Mouse (Mus musculus) cerebellum, adult 11-12 months (tissue): ENCODE data around the gene Rimbp3.
"Not testable (repeated sequence)": the region's sequence is repeated elsewhere in the genome, so short reads cannot be mapped to it uniquely, and the experiment has no call there.

ENCODE experiments used
- DNase-seq: peaks from one replicate; pipeline ENCODE4 v3.0.0; 2022

Rimbp3 gene

DNA sequence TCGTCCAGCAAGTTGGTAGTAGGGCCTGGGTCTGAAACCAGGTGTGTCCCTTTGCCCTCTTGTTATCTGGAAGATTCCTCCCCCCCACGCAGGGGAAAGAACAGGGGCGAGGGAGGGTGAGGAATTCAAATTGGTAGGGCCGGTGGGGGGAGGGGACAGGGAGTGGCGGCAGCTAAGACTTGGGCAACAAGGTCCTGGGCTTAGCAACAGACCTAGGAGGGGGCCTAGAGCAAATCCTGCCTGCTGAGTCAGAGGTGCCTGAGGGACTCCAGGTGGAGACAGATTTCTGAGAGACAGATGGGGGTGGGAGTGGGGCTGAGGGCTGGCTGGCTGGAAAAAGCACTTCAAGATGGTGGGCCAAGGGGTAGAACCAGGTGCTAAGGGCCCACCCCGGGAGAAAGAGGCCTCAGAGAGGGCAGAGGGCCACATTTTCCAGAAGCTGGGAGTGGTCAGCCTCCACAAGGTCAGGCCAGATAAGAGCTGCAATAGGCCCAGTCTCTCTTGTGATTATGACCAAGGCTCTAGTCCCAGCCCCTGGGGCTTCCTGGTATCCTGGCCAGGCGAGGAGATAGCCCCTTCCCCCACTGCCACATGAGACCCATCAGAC lies 11.8 kb downstream of the Rimbp3 start:
- DNase-seq = no peak

DNA sequence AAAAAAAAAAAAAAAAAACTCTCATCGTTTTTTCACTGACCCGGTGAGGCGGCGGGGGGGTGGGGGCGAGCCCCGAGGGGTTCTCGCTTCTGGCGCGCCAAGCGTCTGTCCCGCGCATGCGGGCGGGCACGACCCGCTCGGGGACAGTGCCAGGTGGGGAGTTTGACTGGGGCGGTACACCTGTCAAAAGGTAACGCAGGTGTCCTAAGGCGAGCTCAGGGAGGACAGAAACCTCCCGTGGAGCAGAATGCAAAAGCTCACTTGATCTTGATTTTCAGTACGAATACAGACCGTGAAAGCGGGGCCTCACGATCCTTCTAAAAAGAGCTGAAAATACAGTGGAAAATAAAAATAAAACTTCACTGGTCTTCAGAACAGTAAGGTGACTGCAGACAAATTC lies 13.8 kb downstream of the Rimbp3 start:
- peak; percentile 87 for DNase-seq

DNA sequence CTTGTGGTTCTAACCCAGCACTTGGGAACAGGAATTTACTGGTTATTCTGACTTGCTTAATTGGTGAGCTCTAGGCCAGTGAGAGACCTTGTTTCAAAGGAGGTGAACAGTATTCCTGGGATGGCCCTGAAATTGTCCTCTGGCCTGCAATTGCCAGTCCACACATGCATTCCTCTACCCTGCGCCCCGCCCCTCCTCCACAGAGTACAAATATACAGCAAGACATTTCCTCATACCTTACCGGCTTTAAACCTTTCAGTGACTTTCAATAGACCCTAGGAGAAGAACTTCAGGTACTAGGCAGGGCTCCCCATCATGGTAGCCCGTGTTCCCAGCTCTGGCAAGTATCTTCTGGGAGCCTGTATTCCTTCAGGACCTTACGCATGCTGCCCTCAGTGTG lies 17.2 kb downstream of the Rimbp3 start:
- DNase-seq = no peak

DNA sequence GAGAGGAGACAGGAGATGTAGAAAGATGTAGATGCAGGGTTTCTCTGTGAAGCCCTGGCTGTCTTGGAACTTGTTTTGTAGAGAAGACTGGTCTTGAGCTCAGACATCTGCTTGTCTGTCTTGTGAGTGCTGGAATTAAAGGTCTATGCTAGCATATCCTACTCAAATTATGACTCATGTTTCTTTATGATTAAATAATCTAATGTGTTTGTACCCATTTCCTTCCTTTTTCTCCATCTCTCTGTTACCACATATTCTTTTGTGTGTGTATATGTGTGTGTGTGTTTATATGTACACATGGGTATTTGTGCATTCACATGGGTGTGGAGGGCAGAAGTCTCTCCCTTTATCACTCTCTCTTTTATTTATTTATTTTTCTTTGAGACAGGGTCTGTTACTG lies 18.1 kb downstream of the Rimbp3 start:
- DNase-seq = no peak

DNA sequence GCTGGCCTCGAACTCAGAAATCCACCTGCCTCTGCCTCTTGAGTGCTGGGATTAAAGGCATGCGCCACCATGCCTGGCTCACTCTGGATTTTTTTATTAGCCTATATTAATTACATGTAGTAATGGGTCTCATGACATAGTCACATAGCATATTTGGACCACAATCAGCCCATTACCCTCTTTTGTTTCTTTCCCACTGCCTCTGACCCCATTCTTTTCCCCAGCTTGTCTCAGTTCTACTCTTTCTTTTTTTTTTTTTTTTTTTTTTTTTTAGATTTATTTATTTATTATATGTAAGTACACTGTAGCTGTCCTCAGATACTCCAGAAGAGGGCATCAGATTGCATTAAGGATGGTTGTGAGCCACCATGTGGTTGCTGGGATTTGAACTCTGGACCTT lies 23.1 kb downstream of the Rimbp3 start:
- not testable (repeated sequence) for DNase-seq

DNA sequence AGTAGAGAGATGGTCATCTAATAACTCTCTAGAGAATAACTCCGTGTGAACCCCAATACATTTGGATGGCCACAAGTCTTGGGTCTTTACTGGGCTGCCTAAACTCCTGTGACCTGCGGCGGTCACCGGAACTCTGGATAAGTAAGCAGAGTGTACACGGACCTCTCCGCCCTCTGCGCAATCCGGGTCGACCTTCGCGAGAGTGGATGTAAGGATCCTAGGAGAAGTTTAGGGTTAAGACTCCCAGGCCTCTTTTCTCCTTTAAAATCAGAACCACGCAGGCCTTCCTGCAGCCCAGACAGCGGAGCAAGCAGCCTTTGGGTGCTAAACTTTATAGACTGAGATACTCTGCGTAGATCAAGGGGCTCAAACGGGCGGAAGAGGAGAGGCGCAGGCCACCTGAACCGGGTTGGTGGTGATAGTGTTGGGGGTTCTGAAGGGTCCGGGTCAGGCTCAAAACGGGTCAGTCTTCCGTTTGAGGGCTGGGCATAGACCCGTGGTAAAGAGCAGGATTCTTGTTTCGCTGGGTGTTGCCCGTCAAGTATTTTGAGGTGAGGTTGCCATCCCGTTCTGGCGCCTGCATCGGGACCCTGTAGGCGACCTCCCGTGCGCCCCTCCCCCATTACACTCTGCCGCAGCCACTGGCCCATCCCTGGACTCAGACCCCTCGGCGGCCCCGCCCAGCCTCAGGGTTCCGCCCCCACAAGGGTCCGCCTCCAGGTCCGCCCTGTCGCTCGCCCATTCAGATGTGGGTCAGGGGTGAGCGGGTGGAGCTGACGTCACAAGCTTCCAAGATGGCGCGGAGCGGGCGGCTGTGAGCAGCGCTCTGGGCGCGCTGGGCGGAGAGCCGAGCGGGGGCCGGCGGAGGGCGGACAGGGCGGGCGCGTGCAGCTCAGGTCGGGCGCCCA lies 24.6 kb downstream of the Rimbp3 start, which contains the start of gene Hic2:
Hic2 (plus strand) TSS at position 779 of the 908 bp plus-strand sequence.
- peak; percentile 94 for DNase-seq

DNA sequence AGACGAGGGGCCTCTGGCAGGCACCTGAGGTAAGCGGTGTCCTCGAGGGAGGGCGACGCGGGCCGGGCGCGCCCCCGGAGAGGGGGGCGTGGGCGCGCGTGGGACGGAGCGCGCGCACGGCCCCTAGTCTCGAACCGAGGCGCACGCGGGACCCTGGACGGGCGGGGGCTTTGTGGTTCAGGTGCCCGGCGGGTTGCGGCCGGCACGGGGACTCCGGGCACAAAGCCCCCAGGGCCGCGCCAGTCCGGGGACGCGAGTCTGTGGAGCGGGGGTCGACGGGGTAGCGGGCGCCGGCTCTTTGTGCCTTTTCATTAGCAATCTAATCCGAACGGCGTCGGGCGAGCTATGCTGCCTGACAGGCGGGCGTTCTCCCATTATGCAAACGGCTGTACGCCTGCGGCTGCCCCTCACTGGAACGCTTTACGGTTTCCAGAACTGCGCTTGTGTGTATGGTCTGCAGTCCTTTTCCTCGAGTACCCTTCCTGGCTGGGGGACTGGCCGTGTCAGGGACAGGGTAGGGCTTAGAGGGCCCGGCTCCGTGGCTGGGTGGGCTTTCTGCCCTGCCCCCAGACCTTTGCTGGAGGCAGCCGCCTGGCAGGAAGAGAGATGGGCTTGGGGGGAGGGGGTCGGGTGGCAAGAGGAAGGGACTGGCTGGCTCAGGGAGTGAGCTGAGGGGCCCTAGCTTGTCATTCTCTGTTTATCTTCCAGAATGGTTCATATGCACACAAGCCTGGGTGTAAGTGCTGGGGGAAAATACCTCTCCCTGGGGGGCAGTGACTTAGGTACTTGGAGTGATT lies 25.5 kb downstream of the Rimbp3 start:
- DNase-seq = peak; percentile 48

DNA sequence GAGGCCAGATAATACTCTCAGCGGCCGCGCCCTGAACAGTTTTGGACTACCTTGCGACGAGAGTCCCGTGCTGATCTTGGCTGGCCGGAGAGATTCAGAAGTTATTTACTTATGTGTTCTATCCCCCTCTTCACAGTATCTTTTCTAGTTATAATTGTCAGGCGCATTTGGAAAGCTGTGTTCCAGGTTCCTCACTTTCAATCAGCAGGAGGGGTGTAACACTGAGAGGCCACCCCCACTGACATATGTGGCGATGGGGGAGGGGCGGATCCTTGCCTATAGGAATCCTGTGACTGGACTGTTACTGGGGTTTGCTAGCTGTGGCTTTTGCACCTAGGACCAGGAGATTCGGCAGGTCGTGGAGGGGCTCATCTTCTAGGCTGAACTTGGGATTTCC lies 26.1 kb downstream of the Rimbp3 start:
- peak; percentile 39 for DNase-seq

DNA sequence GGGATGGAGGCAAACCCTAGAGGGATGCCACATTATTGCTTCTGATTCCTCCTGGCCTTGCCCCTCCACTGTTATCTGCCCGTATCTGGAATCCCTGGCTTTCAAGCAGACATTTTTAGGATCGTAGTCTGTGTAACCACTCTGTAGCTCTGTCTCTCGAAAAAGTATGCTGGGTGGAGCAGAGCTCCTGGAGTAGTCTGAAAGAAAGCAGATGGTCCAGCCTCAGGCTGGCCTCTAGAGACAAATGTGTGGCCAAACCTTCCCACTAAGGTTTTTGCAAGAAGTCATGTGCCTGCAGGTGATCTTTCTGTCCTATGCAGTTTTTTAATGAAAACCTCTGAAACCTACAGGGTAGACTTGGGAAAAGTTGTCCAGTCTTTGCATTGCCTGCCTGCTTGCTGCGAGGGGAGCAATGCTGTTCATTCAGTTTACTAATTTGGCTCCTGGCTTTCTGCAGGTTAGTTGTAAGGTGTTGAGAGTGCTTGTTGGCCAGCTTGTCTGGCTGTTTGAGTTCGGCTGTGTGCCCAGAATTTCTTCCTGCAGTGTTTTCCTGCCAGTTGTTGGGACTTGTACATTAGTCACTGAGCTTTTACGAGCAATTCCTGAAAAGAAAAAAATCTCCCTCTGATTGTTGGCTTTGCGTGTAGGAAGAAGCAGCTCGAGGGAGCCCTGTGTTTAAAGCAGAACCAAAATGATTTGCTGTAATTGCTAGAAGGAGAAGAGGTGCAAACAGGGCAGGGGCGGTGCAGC lies 26.7 kb downstream of the Rimbp3 start:
- DNase-seq = peak; percentile 38

DNA sequence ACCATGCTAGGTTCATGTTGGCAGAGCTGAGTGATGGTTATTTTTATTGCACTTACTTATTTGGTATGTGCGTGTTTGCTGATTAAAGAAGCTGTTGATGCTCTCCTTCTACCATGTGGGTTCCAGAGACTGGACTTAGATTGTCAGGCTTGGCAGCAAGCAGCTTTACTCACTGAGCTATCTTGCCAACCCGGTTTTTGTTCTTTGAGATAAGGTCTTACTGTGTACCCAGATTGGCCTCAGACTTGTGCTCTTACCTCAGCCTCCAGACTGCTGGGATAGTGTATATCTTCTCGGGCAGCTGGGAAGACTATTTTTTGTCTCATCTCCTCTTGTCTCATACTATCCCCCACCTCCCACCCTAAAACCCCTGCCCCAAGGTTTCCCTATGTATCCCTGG lies 29.2 kb downstream of the Rimbp3 start:
- no peak for DNase-seq

DNA sequence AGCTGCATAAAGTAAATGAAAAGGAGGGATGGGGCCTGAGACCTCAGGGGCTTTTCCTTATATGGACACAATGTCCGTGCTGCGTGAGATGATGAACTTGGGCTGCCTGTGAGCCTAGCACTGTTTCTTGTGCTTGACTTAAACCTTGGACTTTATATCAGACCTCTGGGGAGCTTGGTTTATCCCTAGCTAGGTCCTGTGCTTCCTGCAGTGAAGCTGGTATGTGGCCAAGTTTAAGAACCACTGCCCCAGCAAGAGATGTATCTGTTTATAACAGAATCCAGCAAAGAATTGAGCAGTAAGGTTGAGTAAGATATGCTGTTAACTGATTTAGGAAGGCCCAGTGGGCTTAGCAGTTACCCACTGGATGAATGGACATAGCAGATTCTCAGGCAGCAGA lies 31.0 kb downstream of the Rimbp3 start:
- DNase-seq = no peak

DNA sequence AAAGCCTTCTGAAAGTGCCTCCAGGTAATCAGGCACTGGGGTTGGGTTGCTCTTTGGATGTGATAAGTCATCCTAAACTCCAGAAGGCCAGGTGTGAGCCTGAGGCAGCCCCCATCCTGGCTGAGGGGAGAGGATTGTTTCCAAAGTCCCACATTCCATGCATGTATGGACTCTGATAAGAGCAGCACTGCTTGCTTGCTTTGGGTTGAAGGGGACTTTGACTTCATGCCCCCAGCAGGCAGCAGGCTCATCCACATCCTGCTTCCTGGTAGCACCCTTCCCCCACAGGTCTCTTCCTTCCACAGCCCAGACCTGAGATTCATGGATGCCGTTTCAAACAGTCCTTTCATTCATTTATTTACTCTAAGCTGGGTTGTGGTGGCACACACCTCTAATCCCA lies 35.3 kb downstream of the Rimbp3 start:
- DNase-seq = no peak

DNA sequence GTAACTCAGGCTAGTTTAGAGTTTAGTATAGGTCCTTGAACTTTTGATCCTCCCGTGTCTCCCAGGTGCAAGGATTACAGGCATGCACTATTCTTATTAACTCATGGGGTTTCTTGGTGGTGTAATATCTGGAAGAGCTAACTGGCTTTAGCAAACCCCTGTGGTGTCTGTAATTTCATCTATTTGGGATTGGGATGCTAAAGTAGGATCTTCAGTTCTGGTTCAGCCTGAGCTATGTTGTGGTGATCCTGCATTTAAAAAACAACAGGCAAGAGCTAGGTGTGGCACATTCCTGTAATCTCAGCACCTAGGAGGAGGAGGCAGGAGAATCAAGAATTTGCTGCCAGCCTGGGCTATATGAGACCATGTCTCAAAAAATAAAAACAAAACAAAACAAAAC lies 36.6 kb downstream of the Rimbp3 start:
- DNase-seq = no peak

DNA sequence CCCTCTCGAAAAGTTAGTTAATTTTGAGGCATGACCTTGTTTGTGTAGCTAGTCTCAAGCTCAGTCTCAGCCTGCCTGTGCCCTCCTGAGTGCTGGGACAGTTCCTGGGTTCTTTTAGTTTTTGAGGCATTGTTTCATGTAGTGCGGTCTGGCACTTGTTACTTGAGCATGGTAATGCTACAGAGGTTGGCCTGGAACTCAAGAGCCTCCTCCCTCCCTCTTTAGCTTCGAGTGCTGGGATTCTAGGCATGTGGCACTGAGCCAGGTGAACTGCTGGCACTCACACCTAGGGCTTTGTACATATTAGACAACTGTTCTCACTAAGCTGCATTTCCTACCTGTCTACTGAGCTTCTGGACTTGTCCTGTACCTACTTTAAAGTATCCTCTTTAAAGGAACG lies 39.3 kb downstream of the Rimbp3 start:
- no peak for DNase-seq

DNA sequence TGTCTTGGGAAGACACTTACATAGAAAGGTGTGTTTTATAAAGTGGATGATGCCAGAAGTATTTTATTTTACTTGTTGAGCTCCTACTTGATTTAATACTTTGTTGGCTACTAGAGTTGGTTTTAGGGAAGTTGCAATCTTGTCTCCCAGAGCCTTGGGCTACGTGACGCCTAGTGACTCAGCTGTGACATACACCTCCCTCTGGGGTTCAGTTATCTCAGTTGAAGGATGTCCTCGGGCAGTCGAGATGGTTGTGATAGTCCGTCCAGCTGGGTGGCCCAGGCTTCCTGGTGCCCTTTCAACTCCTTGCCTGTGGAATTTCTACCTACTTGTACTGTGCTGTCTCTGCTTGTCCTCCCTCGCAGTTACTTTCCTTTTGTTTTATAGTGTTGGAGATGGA lies 40.7 kb downstream of the Rimbp3 start:
- no peak for DNase-seq

DNA sequence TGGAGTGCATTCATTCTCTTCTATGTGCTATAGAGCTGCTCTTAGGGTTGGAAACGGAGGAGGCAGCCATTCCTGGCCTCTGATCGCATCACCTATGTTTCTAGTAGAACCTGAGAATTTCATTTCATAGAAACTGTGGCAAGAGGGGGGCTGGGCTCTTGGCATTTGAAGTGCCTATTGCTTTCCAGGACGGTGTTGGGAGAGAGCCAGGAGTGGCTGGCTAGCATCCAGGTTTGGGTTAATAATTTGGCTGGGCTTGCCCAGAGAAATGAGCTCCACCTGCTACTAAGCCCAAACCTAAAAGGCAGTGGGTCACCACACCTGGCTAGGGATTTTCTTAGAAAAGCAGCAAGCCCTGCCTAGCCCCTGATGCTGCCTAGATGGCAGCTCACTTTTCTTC lies 43.1 kb downstream of the Rimbp3 start:
- peak; percentile 74 for DNase-seq

DNA sequence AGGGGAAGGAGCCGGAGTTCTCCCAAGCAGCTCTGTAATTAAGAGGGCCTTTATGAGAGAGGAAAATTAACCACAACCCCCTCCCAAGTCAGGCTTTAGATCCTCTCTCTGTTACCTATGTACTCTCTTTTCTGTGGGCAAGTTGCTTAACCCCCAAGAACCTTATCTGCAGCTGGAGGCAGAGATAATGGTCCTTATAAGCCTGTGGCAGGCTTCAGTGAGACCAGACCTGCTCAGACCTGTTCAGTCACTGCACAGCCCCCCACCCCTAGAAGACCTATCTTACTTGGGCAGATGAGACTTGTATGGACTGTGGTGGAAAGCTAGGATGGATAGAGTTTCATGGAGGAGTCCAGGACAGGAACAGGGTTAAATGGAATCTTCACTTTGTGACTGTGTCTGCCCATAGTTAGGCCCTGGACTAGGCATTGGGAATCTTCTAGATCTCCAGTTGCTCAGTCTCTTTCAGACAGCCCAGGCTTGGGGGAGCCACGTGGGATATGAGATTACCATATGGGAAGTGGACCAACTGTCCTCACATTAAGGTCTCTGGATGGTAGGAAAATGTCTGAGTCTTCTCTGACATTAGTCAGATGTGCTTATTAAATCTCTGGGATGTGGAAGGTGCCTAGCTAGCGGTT lies 43.8 kb downstream of the Rimbp3 start:
- no peak for DNase-seq

DNA sequence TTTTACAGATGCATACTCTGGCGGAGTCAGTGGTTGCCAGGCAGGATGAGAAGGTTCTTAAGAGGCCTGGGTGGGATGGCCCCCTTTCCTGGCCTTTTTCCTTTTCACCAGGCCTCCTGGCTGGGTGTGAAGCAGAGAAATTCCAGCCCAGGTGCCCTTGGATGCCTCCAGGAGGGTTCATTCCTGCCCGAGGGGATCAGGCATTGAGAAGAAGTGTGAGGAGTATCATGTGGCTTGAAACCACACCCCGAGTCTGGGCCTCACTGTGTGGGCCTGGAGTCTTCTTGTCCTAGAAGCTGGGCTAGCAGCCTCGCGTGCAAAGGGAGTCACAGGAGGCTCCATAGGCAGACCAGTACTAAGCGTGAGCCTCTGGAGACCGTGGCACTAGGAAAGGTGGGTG lies 44.4 kb downstream of the Rimbp3 start:
- no peak for DNase-seq

DNA sequence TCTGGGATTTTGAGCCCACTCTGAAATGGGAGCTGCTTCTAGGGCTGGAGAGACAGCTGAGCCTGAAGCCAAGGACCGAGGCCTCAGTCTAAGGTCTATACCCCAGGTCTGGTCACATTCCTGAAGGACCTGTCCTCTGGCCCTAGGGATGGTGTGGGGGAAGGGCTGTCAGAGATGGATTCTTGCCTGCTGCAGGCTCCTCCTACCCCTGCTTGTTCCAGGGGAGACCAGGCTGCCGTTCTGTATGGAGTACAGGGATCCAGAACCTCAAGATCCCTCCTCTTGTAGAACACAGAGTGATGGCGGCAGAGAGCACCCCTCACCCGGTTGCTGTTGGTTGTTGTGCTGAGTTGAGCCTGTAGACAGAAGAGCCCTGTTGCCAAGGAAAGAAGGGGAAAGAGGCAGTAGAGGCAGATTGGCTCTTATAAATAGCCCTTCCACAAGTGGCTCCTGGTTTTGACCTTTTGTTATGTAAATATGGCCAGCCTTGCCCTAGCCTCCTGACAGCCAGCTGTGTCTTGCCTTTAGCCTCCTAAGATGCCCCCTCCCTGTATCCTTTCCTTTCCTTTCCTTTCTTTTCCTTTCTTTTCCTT lies 45.7 kb downstream of the Rimbp3 start:
- DNase-seq = no peak

DNA sequence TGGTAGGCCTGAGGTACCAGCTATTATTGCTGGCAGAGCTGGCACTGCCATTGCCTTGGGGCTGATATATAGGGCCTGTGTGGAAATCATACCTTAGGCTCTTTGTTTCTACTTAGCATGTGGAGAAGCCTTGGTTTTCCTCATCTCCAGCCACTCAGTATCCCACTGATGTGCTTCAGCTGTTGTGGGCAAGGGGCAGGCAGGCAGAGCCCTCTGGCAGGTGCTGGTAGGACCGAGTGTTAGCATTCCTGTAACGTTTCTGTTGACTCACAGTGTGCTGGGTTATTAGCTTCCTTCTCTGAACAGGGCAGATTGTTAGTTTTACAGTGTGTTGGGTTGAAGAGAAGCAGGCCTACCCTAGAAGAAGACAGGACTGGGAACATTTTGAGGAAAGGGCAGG lies 46.9 kb downstream of the Rimbp3 start:
- DNase-seq = no peak

DNA sequence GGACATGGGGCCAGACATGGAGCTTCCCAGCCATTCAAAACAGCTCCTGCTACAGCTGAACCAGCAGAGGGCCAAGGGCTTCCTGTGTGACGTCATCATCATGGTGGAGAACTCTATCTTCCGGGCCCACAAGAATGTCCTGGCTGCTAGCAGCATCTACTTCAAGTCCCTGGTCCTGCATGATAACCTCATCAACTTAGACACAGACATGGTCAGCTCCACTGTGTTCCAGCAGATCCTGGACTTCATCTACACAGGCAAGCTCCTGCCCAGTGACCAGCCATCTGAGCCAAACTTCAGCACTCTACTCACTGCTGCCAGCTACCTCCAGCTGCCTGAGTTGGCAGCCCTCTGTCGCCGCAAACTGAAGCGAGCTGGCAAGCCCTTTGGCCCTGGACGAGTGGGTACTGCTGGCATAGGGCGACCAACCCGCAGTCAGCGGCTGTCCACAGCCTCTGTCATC lies 49.0 kb downstream of the Rimbp3 start:
- no peak for DNase-seq

DNA sequence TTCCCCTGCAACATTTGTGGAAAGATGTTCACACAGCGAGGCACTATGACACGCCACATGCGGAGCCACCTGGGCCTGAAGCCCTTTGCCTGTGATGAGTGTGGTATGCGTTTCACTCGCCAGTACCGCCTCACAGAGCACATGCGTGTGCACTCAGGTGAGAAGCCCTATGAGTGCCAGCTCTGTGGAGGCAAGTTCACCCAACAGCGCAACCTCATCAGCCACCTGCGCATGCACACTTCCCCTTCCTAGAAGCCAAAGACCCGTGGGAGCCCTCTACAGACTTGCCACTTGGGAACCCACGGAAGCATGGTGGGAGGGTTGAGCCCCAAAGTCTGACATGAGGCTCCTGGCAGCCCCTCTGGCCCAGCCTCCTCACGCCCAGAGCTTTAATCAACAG lies 50.5 kb downstream of the Rimbp3 start:
- DNase-seq = no peak
